Mouse (Mus musculus) myocyte (in vitro differentiated cells): Measurements from ENCODE around the gene Msx2. TPM values are rescaled to one million over a fixed set of nuclear protein-coding genes. Genes with fewer than 3 reads are reported as not detected.

ENCODE experiments used
- H3K27me3 ChIP-seq: one replicate; pipeline ENCODE4 v1.6.1; 2011; ENCODE audit not compliant: control insufficient read depth, insufficient read depth, insufficient read length
- H3K36me3 ChIP-seq: one replicate; pipeline ENCODE4 v1.6.1; 2011; ENCODE audit not compliant: control insufficient read depth, insufficient read depth
- H3K4me2 ChIP-seq: one replicate; pipeline ENCODE4 v1.6.1; 2011; ENCODE audit warnings: low read depth, control low read depth
- H3K4me3 ChIP-seq: one replicate; pipeline ENCODE4 v1.5.1; 2011; ENCODE audit warnings: mild to moderate bottlenecking, control low read depth, moderate library complexity
- H3K79me2 ChIP-seq: one replicate; pipeline ENCODE4 v1.6.1; 2011; ENCODE audit not compliant: control insufficient read depth, insufficient read depth
- H3ac ChIP-seq: one replicate; pipeline ENCODE4 v1.6.1; 2011; ENCODE audit not compliant: control insufficient read depth, insufficient read length
- CEBPB ChIP-seq: IDR thresholded peaks from 2 replicates; pipeline ENCODE4 v1.6.1; 2011; ENCODE audit warnings: mild to moderate bottlenecking, moderate library complexity; ENCODE audit not compliant: poor library complexity, insufficient read depth, severe bottlenecking
- E2F4 ChIP-seq: IDR thresholded peaks from one replicate; pipeline ENCODE4 v1.6.1; 2011; ENCODE audit warnings: mild to moderate bottlenecking, control low read depth, moderate library complexity; ENCODE audit not compliant: insufficient read depth
- MAX ChIP-seq: IDR thresholded peaks from one replicate; pipeline ENCODE4 v1.6.1; 2011; ENCODE audit warnings: low read depth, mild to moderate bottlenecking, control low read depth
- MYOD1 ChIP-seq, 3 experiments: IDR thresholded peaks; one replicate each; pipeline ENCODE4 v1.6.1; 2011; ENCODE audit warnings: control low read depth in 2 of 3, low read depth in 2 of 3, mild to moderate bottlenecking in 2 of 3, moderate library complexity in 1 of 3; ENCODE audit not compliant: insufficient read length in 2 of 3, control insufficient read depth in 1 of 3
- MYOG ChIP-seq, 3 experiments: IDR thresholded peaks; one replicate each; pipeline ENCODE4 v1.6.1; 2011; ENCODE audit warnings: control low read depth in 2 of 3, low read depth in 2 of 3, mild to moderate bottlenecking in 2 of 3; ENCODE audit not compliant: insufficient read length in 2 of 3, control insufficient read depth in 1 of 3, insufficient read depth in 1 of 3
- POLR2A ChIP-seq: IDR thresholded peaks from one replicate; pipeline ENCODE4 v1.6.1; 2011; ENCODE audit warnings: low read depth, mild to moderate bottlenecking, control low read depth, moderate library complexity; ENCODE audit not compliant: insufficient read length
- POLR2AphosphoS2 ChIP-seq: IDR thresholded peaks from one replicate; pipeline ENCODE4 v1.6.1; 2011; ENCODE audit warnings: low read depth, control low read depth; ENCODE audit not compliant: insufficient read length
- REST ChIP-seq: IDR thresholded peaks from one replicate; pipeline ENCODE4 v1.6.1; 2011; ENCODE audit warnings: mild to moderate bottlenecking, control low read depth, moderate library complexity; ENCODE audit not compliant: insufficient read depth, insufficient read length
- SRF ChIP-seq: IDR thresholded peaks from one replicate; pipeline ENCODE4 v1.6.1; 2011; ENCODE audit warnings: low read depth; ENCODE audit not compliant: control insufficient read depth, insufficient read length
- TCF12 ChIP-seq: IDR thresholded peaks from one replicate; pipeline ENCODE4 v1.6.1; 2011; ENCODE audit warnings: mild to moderate bottlenecking, control low read depth; ENCODE audit not compliant: poor library complexity, insufficient read depth, severe bottlenecking
- TCF3 ChIP-seq: IDR thresholded peaks from one replicate; pipeline ENCODE4 v1.6.1; 2011; ENCODE audit warnings: low read depth, control low read depth; ENCODE audit not compliant: insufficient read length
- USF1 ChIP-seq: IDR thresholded peaks from one replicate; pipeline ENCODE4 v1.6.1; 2011; ENCODE audit warnings: low read depth, mild to moderate bottlenecking, control low read depth, moderate library complexity
- polyA plus RNA-seq: library from polyadenylated mRNA; unstranded; fragments of >200 nt; fragmentation: generic; extraction: Trizol; gene quantifications from one replicate; pipeline ENCODE4 v1.2.1, GENCODE M21; 2012; ENCODE audit warnings: missing spikeins

The Msx2 gene
- polyA plus RNA-seq, 1 experiment, result 0.04 TPM

DNA sequence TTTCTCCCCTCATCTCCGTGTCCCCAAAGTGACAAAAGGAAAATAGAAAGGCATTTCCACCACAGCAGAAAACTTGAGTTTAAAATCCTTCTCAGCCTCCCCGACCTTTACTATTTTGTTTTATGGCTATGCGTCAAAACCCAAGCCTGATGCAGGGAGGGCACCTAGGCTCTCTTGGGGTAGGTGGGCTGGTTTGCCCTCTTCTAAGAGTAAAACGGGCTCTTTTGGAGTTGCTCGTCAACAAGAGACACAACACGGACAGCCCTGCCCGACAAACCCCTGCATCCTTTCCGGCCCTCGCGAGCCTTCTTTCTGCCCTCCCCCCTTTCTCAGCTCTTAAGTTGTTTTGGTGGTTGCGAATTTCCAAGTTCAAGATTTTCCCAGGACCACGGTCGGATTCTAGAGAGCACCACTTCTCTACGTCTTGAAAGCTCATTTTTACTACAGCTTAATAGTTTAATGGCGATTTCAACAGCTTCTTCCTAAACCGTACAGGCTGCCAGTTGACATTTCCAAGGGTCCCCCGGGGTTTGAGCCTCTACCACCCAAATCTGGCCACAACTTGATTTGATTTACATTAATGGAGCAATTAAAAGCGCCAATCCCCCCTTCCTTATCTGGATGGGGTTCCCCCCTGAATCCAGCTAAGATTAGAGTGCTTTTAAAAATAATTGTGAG is 6.5 kb downstream of the Msx2 start:
- TF ChIP-seq E2F4, result no peak
- H3K4me2 ChIP-seq, result no peak overlapping the region
- H3K27me3 ChIP-seq, result peaks cover 23% of the 10 kb centered on the region
- H3ac ChIP-seq, result no peak overlapping the region
- H3K79me2 ChIP-seq, result no peaks in the 10 kb centered on the region
- H3K4me3 ChIP-seq, result no peak overlapping the region
- H3K36me3 ChIP-seq, result no peaks in the 10 kb centered on the region

DNA sequence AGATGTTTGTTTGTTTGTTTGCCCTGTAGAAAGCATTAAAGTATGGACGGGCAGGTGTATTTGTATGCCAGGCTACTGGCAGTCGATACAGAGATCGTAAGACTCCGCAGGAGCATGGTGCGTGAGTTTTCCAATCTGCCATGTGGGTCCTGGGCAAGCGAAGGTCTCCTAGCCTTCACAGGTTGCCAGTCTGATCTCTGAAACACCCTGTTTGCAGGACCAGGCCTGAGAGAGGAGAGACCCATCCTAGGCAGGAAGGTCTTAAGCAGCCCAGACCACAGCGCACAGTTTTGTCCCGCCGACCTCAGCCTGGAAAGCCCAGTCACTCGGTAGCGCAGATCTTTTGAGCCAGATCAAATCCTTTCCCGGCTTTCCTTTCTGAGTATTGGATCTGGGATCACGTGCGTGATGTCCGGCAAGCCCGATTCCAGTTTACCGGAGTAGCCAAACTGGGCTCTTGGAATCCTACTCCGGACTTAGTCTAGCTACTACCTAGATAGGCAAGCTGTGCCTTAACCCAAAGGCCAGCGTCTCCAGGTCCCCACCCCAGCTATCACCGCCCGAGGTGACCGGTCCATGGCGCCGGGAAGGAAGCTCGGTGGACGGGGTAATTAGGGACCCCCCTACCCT is 7.6 kb downstream of the Msx2 start:
- no peak for TF ChIP-seq MYOD1 (IDR thresholded peaks at IDR 0.05; ENCODE audit: control insufficient read depth in 1 of 3, insufficient read length in 2 of 3, low read depth in 2 of 3)
- TF ChIP-seq CEBPB, result no peak
- TF ChIP-seq USF1, result no peak
- no peak for TF ChIP-seq MAX
- TF ChIP-seq MYOG (IDR thresholded peaks at IDR 0.05; ENCODE audit: control insufficient read depth in 1 of 3, insufficient read depth in 1 of 3, insufficient read length in 2 of 3, low read depth in 2 of 3), result no peak
- TF ChIP-seq SRF, result no peak
- TF ChIP-seq TCF12, result no peak
- TF ChIP-seq REST, result no peak
- TF ChIP-seq POLR2AphosphoS2, result no peak
- no peak for TF ChIP-seq TCF3
- no peak for TF ChIP-seq POLR2A
- TF ChIP-seq E2F4, result no peak
- H3K36me3 ChIP-seq, result no peaks in the 10 kb centered on the region
- H3K27me3 ChIP-seq, result peaks cover 23% of the 10 kb centered on the region
- H3ac ChIP-seq, result no peak overlapping the region
- H3K4me2 ChIP-seq, result no peak overlapping the region
- no peaks in the 10 kb centered on the region for H3K79me2 ChIP-seq
- H3K4me3 ChIP-seq, result no peak overlapping the region

DNA sequence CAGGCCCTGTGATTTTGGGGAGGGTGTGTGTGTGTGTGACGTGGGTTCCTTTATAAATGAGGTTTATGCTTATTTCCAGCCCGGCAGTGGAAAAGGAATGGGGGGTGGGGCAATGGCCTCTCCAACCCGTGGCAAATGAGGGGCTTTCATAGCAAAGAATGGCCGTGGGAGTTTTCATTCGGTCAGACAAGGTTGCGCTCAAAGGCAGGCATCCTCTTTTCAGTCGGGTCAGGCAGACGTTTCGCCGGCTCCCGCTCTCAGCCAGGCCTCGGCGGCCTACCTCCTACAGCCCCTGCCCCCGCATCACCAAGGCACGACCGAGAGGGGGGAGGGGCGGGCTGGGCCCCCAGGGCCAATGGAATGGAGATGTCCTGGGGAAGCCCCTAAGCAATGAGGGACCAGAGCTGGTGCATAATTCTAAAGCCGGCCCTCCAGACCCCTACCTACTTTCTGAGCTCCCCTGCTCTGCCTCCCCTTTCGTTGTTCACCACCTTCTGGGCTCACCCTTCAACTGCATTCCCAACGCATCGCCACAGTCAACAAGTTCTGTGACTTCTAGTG is 8.4 kb downstream of the Msx2 start:
- no peak overlapping the region for H3K4me3 ChIP-seq
- H3ac ChIP-seq, result no peak overlapping the region
- H3K79me2 ChIP-seq, result no peaks in the 10 kb centered on the region
- no peak for TF ChIP-seq TCF12
- no peak for TF ChIP-seq E2F4
- no peak for TF ChIP-seq MYOG (IDR thresholded peaks at IDR 0.05; ENCODE audit: control insufficient read depth in 1 of 3, insufficient read depth in 1 of 3, insufficient read length in 2 of 3, low read depth in 2 of 3)
- TF ChIP-seq SRF, result no peak
- TF ChIP-seq POLR2A, result no peak
- H3K36me3 ChIP-seq, result no peaks in the 10 kb centered on the region
- no peak overlapping the region for H3K4me2 ChIP-seq
- H3K27me3 ChIP-seq, result peaks cover 23% of the 10 kb centered on the region

DNA sequence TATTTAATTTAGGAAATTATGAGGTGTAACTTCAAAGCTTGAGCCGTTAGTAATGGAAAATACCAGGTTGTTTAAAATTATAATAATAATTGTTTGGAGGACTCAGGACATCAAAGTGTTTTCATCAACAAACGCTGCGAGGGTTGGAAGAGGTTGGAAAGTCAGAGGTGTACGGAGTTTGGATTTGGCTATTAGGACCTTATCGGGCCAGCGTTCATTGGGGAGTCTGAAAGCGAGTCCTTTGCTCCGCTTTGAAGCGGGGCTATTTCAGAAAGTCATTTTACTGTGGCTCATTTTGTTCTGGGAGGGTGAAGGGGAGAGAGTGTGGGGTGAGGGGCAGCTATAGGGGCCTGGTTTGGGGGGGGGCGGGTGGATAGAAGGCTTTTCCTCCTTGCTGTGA is 8.9 kb downstream of the Msx2 start:
- no peak overlapping the region for H3K4me2 ChIP-seq
- H3K79me2 ChIP-seq, result no peaks in the 10 kb centered on the region
- no peak overlapping the region for H3ac ChIP-seq
- H3K27me3 ChIP-seq, result peaks cover 23% of the 10 kb centered on the region
- no peak overlapping the region for H3K4me3 ChIP-seq
- H3K36me3 ChIP-seq, result no peaks in the 10 kb centered on the region
- no peak for TF ChIP-seq CEBPB
- TF ChIP-seq REST, result no peak
- no peak for TF ChIP-seq USF1
- no peak for TF ChIP-seq MYOG (IDR thresholded peaks at IDR 0.05; ENCODE audit: control insufficient read depth in 1 of 3, insufficient read depth in 1 of 3, insufficient read length in 2 of 3, low read depth in 2 of 3)
- no peak for TF ChIP-seq MYOD1 (IDR thresholded peaks at IDR 0.05; ENCODE audit: control insufficient read depth in 1 of 3, insufficient read length in 2 of 3, low read depth in 2 of 3)
- TF ChIP-seq MAX, result no peak

DNA sequence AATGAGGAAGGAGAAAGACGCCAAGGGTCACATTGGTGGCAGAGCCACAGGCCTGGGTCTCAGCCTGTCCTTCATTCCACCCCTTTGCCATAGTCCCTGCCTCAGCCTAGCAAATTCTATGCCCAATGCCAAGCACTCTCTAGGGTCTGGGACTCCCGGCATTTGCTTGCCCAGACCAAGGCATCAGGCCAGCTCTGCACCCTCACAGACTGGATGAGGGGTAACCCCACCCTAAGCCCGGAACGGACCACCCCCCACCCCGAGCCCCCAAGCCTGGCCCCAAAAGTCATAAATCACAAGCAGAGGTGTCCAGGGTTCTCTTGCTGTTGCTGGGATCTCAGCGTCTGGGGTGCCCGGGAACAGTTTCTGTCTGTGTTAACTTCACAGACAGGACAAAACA is 9.8 kb downstream of the Msx2 start:
- no peak overlapping the region for H3K4me2 ChIP-seq

More for the DNA sequence above, 9.8 kb downstream of the Msx2 start:
- TF ChIP-seq E2F4 (no peak), MYOG (IDR thresholded peaks at IDR 0.05; ENCODE audit: control insufficient read depth in 1 of 3, insufficient read depth in 1 of 3, insufficient read length in 2 of 3, low read depth in 2 of 3) (no peak), CEBPB (no peak), MYOD1 (IDR thresholded peaks at IDR 0.05; ENCODE audit: control insufficient read depth in 1 of 3, insufficient read length in 2 of 3, low read depth in 2 of 3) (no peak), MAX (no peak), REST (no peak), POLR2A (no peak), TCF3 (no peak), SRF (no peak), USF1 (no peak), POLR2AphosphoS2 (no peak), TCF12 (no peak)
- Histone ChIP-seq H3K36me3 (no peaks in the 10 kb centered on the region), H3K27me3 (peaks cover 23% of the 10 kb centered on the region), H3K79me2 (no peaks in the 10 kb centered on the region), H3ac (no peak overlapping the region), H3K4me3 (no peak overlapping the region)
